In the genomic region with DNA sequence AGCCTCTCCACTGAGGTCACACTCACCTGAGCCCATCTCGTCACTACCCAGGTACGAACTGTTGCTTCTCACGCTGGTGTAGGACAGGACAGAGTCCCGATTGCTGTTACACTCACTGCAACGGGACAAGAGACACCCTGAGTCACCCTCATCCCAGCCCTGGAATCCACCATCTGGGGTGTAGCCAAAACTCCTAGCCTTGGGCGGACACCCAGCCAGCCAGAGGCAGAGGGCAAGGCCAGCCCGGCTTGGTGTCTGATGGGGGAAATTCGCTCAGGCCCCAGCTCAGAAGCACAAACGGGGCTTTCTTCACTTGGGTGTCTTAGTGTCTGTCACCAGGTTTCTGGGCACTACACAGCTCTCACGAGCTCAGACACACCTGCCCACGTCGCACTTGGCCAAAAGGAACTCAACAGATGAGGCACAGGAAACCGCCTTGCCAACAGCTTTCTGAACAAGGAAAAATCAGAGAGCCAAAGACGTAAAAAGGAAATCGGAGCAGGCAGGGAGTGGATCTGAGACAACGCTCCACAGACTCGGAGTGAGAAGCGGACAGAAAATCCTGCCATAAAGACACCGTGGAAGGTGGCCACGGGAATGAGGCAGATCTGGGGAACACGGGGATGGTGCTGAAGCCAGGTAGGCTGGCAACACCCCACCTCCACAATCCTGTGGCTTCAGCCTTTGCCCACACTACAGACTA, we compare ENCODE assay signal across 18 mouse cellular contexts.
DNase-seq lines count a peak whose midpoint lies in the region; ATAC-seq and TF ChIP-seq lines count a peak whose summit lies in the region.
"Had no signal": no experiment of that assay in that cellular context is flagged by ENCODE, and none has a peak within 500 bp of the region (broad histone marks: within the 10 kb centered on the region; RNA-seq: fewer than 3 reads in every experiment).

No protein-coding gene starts in this region.

- peak overlapping the region; percentile 56 for H3K27ac ChIP-seq in left cerebral cortex, adult 2 months
- H3K27ac ChIP-seq in stomach, postnatal 0 days (replicated peaks), result no peak overlapping the region
- H3K27ac ChIP-seq: heart, embryonic 13.5 days; hindbrain, postnatal 0 days; limb, embryonic 12.5 days; liver, embryonic 14.5 days; midbrain, embryonic 12.5 days had no signal

- no peak for TF ChIP-seq EP300 in stomach, postnatal 0 days (optimal IDR thresholded peaks at IDR 0.05)

- no peak for TF ChIP-seq CTCF in left cerebral cortex, adult 2 months (IDR thresholded peaks at IDR 0.05)
- TF ChIP-seq CTCF in stomach, postnatal 0 days (IDR thresholded peaks at IDR 0.05; ENCODE audit: low read depth), result no peak

- intact Hi-C loops in left cerebral cortex, adult 2 months (cut with DNase I), result no loop called here
- intact Hi-C loops in left cerebral cortex, postnatal 10 days (cut with DNase I), result no loop called here
- intact Hi-C loops in heart, postnatal 10 days (cut with DNase I), result no loop called here

- no peaks in the 10 kb centered on the region for H3K27me3 ChIP-seq in stomach, postnatal 0 days (ENCODE audit: control insufficient read depth, insufficient read depth, low read length)
- H3K27me3 ChIP-seq: heart, embryonic 13.5 days; limb, embryonic 12.5 days; midbrain, embryonic 12.5 days had no signal

- ATAC-seq in stomach, postnatal 0 days (ENCODE audit: low FRiP score, low TSS enrichment), result no peak
- ATAC-seq: hindbrain, postnatal 0 days had no signal

- no peak overlapping the region for H3K4me3 ChIP-seq in left cerebral cortex, adult 2 months
- no peak overlapping the region for H3K4me3 ChIP-seq in stomach, postnatal 0 days (ENCODE audit: low read depth, low read length)
- H3K4me3 ChIP-seq: heart, embryonic 13.5 days; limb, embryonic 12.5 days; midbrain, embryonic 12.5 days had no signal

- no peaks in the 10 kb centered on the region; the same call in 1 of the 2 replicates for H3K36me3 ChIP-seq in stomach, postnatal 0 days (ENCODE audit: control insufficient read depth, insufficient read depth, low read length)
- H3K36me3 ChIP-seq: G1E had no signal

- 91% methylated on average over 21 of the region's 21 CpGs for WGBS in stomach, postnatal 0 days

- DNase-seq in left cerebral cortex, adult 2 months (ENCODE audit: extremely low spot score in 1 of 2, low spot score in 2 of 2), result peak in 1 of 2 experiments; percentile 59
- no peak for DNase-seq in left cerebral cortex, postnatal 10 days (ENCODE audit: extremely low spot score in 1 of 2, low spot score in 2 of 2)
- DNase-seq in adrenal gland, adult (ENCODE audit: inconsistent age in 2 of 2, low spot score in 1 of 2), result peak; percentile 92 to 96
- peak; percentile 86 for DNase-seq in adrenal gland, postnatal 25 days
- DNase-seq in right cerebral cortex, postnatal 10 days (ENCODE audit: low spot score in 2 of 2), result peak; percentile 52 to 69
- DNase-seq in stomach, postnatal 0 days (ENCODE audit: low spot score), result no peak
- DNase-seq in heart, postnatal 10 days, result no peak
- no peak for DNase-seq in heart, adult 11 months
- DNase-seq: cerebellum, adult 9-11 months; kidney, adult 11 months; kidney, postnatal 10 days; thymus, postnatal 14 days had no signal

- H3K4me2 ChIP-seq in stomach, postnatal 0 days (replicated peaks; ENCODE audit: low read depth), result no peak overlapping the region
- H3K4me2 ChIP-seq: heart, embryonic 13.5 days; limb, embryonic 12.5 days; midbrain, embryonic 12.5 days had no signal

- H3K9me3 ChIP-seq in stomach, postnatal 0 days (ENCODE audit: control insufficient read depth, low read length), result no peaks in the 10 kb centered on the region
- H3K9me3 ChIP-seq: heart, embryonic 13.5 days; limb, embryonic 12.5 days; midbrain, embryonic 12.5 days had no signal

- H3K9ac ChIP-seq in stomach, postnatal 0 days (ENCODE audit: low read length), result no peak overlapping the region
- H3K9ac ChIP-seq: heart, embryonic 13.5 days; limb, embryonic 12.5 days; liver, embryonic 14.5 days; midbrain, embryonic 12.5 days had no signal

- H3K4me1 ChIP-seq in stomach, postnatal 0 days (replicated peaks; ENCODE audit: control insufficient read depth, insufficient read depth), result no peaks in the 10 kb centered on the region
- H3K4me1 ChIP-seq: limb, embryonic 12.5 days; midbrain, embryonic 12.5 days had no signal

Comparison
In these comparisons a context has a peak if more than half of its experiments do, and no peak if none do; other contexts are left out.
1. DNase-seq: peak in adrenal gland, adult (2 of 2), adrenal gland, postnatal 25 days (single experiment) and right cerebral cortex, postnatal 10 days (2 of 2); none in left cerebral cortex, postnatal 10 days (0 of 2), stomach, postnatal 0 days (single experiment), heart, postnatal 10 days (0 of 2) and heart, adult 11 months (single experiment).